Mouse (Mus musculus) erythroblast, embryonic 14.5 days (primary cell): ENCODE results near the gene Lemd2. TPM values are rescaled to one million over a fixed set of nuclear protein-coding genes. Genes with fewer than 3 reads are reported as not detected.
A peak's percentile ranks its signal among the peaks of the same experiment; 100 is the strongest.

Experiments
- H3K27me3 ChIP-seq: 2 replicates; pipeline ENCODE4 v1.6.1; 2012; ENCODE audit warnings: inconsistent platforms; ENCODE audit not compliant: control insufficient read depth
- H3K36me3 ChIP-seq: 2 replicates; pipeline ENCODE4 v1.6.1; 2012; ENCODE audit warnings: mild to moderate bottlenecking, inconsistent platforms; ENCODE audit not compliant: control insufficient read depth
- H3K4me1 ChIP-seq: 2 replicates; pipeline ENCODE4 v1.6.1; 2012; ENCODE audit warnings: inconsistent platforms; ENCODE audit not compliant: control insufficient read depth
- H3K4me3 ChIP-seq: replicated peaks from 2 replicates; pipeline ENCODE3; 2012; ENCODE audit warnings: moderate library complexity, mild to moderate bottlenecking, inconsistent platforms
- H3K9me3 ChIP-seq: 2 replicates; pipeline ENCODE4 v1.6.1; 2012; ENCODE audit warnings: low read length, inconsistent platforms, mixed read lengths; ENCODE audit not compliant: control insufficient read depth
- GATA1 ChIP-seq: IDR thresholded peaks from 2 replicates; pipeline ENCODE4 v1.6.1; 2012; ENCODE audit warnings: low read length, inconsistent platforms, mixed read lengths
- TAL1 ChIP-seq: IDR thresholded peaks from 3 replicates; pipeline ENCODE4 v1.6.1; 2012; ENCODE audit warnings: low read length, inconsistent platforms, mixed read lengths
- polyA plus RNA-seq: library from polyadenylated mRNA; stranded (reverse); fragments of >175 nt; gene quantifications from 2 replicates; pipeline ENCODE4 v1.2.3, GENCODE M21; 2012

Gene Lemd2
- polyA plus RNA-seq, 1 experiment = 6.5 TPM

GRCm38 (mm10) chr17:27158439-27158838 is 45.8 kb downstream of the Lemd2 start:
- Histone ChIP-seq H3K27me3 (no peaks in the 10 kb centered on the region), H3K4me1 (peaks cover 52% of the 10 kb centered on the region), H3K4me3 (no peak overlapping the region), H3K9me3 (no peaks in the 10 kb centered on the region), H3K36me3 (no peaks in the 10 kb centered on the region)
- TF ChIP-seq GATA1 = no peak
- TF ChIP-seq TAL1 = no peak

- Histone ChIP-seq H3K4me1 (peaks cover 79% of the 10 kb centered on the region), H3K27me3 (no peaks in the 10 kb centered on the region)
- no peak for TF ChIP-seq TAL1
- no peak for TF ChIP-seq GATA1
Observed at GRCm38 (mm10) chr17:27155752-27156151, 48.5 kb downstream of the Lemd2 start.

GRCm38 (mm10) chr17:27154881-27155280 is 49.4 kb downstream of the Lemd2 start:
- TF ChIP-seq GATA1 (no peak), TAL1 (no peak)
- H3K4me1 ChIP-seq = peaks cover 85% of the 10 kb centered on the region
- H3K9me3 ChIP-seq = no peaks in the 10 kb centered on the region
- no peaks in the 10 kb centered on the region for H3K27me3 ChIP-seq
- no peak overlapping the region for H3K4me3 ChIP-seq
- no peaks in the 10 kb centered on the region for H3K36me3 ChIP-seq

More at GRCm38 (mm10) chr17:27155752-27156151, 48.5 kb downstream of the Lemd2 start:
- H3K4me3 ChIP-seq = no peak overlapping the region
- H3K9me3 ChIP-seq = no peaks in the 10 kb centered on the region
- no peaks in the 10 kb centered on the region for H3K36me3 ChIP-seq

DNA sequence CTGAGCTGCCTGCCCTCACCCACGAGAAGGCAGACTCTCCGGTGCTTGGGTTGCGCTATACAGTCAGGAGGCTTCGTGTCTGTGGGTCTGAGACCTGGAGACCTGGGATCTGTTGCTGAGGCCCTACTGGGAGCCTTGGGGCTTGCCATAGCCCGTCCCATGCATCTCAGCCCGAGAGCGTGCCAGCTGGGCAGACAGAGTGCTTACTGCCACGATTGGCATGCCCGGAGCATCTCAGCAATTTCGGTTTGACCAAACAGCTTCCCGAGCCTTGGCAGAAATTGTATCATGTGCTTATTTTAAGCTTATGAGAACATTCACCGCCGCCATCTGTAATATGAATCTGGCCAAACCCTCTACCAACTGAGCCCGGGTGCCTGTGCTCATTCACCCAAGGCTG is 50.0 kb downstream of the Lemd2 start:
- Histone ChIP-seq H3K9me3 (no peaks in the 10 kb centered on the region), H3K36me3 (no peaks in the 10 kb centered on the region), H3K4me1 (peaks cover 86% of the 10 kb centered on the region), H3K27me3 (no peaks in the 10 kb centered on the region), H3K4me3 (no peak overlapping the region)
- no peak for TF ChIP-seq TAL1
- no peak for TF ChIP-seq GATA1

DNA sequence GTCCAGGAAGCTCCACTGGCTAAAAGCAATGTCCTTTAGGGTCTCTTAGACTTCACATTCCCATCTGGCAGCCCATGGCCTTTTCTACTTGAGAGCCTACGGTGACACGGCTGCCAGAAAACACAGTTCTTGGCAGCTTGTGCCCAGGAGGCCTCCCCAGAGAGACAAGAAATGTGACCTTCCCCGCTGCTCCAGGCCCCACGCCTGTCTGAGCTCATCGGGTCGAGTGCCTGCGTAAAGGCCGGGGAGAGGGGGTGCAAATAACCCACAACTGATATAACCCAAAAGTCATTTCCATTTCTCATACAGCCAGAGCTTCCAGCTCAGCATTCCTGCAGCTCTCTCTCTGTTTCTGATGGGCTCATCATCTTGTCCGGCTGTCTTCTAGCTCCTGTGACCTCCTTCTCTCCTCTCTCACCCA is 50.5 kb downstream of the Lemd2 start:
- H3K4me3 ChIP-seq = no peak overlapping the region

DNA sequence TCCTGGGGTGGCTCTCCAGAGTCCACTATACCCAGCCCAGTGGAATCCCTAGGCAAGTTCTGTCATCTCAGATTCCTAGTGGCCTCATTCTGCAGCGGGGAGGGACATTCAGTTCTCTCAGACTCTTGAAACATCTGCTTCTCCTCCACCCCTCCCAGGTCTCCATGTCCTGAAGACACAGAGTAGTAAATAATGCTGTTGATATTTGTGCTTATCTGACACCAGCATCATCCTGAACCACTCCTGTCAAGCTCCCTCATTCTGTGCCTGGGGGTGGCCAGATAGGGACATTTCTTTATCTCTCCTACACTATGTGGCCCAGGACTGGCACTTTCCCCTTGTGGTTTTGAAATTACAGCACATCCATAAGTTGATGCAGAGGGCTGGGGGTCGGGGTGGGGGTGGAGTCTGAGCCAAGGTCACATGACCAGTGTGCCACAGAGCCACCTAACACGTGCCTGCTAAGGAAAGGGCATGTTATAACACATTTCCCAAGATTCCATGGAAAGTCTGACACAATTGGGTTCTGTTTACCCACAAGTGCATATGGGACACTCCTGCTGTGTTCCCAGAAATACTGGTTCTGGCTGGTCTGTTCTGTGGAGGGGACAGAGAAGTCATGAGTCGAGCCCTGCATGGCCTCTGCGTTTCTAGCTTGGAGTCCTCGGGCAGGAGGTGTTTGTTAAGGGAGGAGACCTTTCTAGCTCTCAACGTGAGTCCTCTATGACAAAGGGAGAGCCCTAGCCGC is 51.1 kb downstream of the Lemd2 start:
- Histone ChIP-seq H3K27me3 (no peaks in the 10 kb centered on the region), H3K4me1 (peaks cover 75% of the 10 kb centered on the region), H3K9me3 (no peaks in the 10 kb centered on the region), H3K36me3 (no peaks in the 10 kb centered on the region), H3K4me3 (peak overlapping the region; percentile 10)
- TF ChIP-seq TAL1 (peak; percentile 74), GATA1 (peak; percentile 87)

More for the DNA sequence above, 50.5 kb downstream of the Lemd2 start:
- no peaks in the 10 kb centered on the region for H3K9me3 ChIP-seq
- H3K27me3 ChIP-seq = no peaks in the 10 kb centered on the region
- no peak for TF ChIP-seq TAL1
- no peak for TF ChIP-seq GATA1
- no peaks in the 10 kb centered on the region for H3K36me3 ChIP-seq
- H3K4me1 ChIP-seq = peaks cover 81% of the 10 kb centered on the region

- no peak overlapping the region for H3K4me3 ChIP-seq
- peaks cover 66% of the 10 kb centered on the region for H3K4me1 ChIP-seq
- TF ChIP-seq TAL1 = no peak
- TF ChIP-seq GATA1 = no peak
- no peaks in the 10 kb centered on the region for H3K9me3 ChIP-seq
- H3K27me3 ChIP-seq = 0 out of 2 replicates have a peak, but pooled peaks cover 3% of the 10 kb centered on the region
- no peaks in the 10 kb centered on the region for H3K36me3 ChIP-seq
Observed at GRCm38 (mm10) chr17:27151411-27151810, 52.9 kb downstream of the Lemd2 start.

DNA sequence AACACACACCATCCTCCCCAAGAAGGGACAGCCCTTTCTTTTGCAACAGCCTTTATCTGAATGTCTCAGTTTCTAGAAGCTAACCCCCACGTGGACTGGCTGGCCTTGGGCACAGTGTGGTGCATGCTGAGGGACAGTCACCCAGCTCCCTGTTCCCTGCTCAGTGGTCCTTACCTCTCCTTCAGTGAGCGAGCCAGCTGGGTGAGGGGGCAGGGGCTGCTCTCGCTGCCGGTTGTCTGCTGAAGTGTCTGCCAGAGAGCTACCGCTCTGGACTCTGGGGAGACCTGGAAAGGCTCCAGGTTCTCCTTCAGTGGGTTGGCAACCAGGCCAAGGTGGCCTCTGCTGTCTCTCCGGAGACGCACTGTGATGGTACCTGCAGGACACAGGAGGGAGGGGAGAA is 53.4 kb downstream of the Lemd2 start:
- Histone ChIP-seq H3K4me1 (peaks cover 64% of the 10 kb centered on the region), H3K4me3 (no peak overlapping the region), H3K9me3 (no peaks in the 10 kb centered on the region), H3K27me3 (peaks cover 6% of the 10 kb centered on the region), H3K36me3 (no peaks in the 10 kb centered on the region)
- TF ChIP-seq GATA1 (no peak), TAL1 (no peak)

DNA sequence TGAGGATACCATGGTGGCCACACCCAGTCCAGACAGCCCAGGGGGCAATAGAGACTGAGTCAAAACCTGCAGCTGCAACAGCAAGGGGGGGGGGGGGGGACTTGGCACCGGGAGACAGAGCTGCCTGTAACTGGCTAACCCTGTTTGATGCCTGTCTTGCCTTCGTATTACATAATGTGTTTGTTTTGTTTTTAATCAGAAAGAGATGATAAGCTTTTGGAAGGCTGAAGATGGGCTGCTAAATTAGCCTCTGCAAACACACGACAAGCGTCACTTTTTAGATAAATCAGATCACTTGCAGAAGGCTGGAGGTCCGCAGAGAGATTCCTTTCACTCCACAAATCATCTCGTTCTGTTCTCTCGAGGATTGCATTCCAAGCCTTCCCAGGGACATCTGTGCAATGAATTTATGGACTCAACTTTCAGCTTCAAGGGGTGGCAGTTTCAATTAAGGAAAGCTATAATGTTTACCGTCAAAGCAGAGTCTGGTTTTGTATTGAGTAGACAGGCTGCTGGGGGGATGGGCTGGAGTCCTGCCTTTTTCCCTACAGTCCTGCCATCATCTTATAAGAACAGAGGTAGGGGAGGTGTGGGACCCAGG is 57.8 kb downstream of the Lemd2 start:
- Histone ChIP-seq H3K36me3 (no peaks in the 10 kb centered on the region), H3K9me3 (no peaks in the 10 kb centered on the region), H3K4me3 (no peak overlapping the region), H3K27me3 (peaks cover 13% of the 10 kb centered on the region), H3K4me1 (peaks cover 27% of the 10 kb centered on the region)
- TF ChIP-seq GATA1 (no peak), TAL1 (no peak)
